Comparison of ENCODE assay signal across 11 mouse cellular contexts in genomic region chr7:74353707-74354468, GRCm38 (mm10).
DNase-seq lines count a peak whose midpoint lies in the region; ATAC-seq lines count a peak whose summit lies in the region.
"Had no signal": no experiment of that assay in that cellular context is flagged by ENCODE, and none has a peak within 500 bp of the region (broad histone marks: within the 10 kb centered on the region; RNA-seq: fewer than 3 reads in every experiment).

No protein-coding gene starts in this region.

- no peak overlapping the region for H3K4me3 ChIP-seq in heart, embryonic 12.5 days
- H3K4me3 ChIP-seq in forebrain, embryonic 11.5 days (ENCODE audit: low read depth, low read length) = no peak overlapping the region
- no peak overlapping the region for H3K4me3 ChIP-seq in intestine, embryonic 15.5 days (replicated peaks)
- H3K4me3 ChIP-seq in neural tube, embryonic 12.5 days = no peak overlapping the region
- H3K4me3 ChIP-seq: kidney, embryonic 15.5 days had no signal

- no peak for DNase-seq in heart, adult 18-20 months
- no peak for DNase-seq in forebrain, embryonic 11.5 days (ENCODE audit: low spot score)
- DNase-seq in left cerebral cortex, adult 18-20 months (ENCODE audit: low spot score in 2 of 2) = no peak
- DNase-seq in layer of hippocampus, postnatal 36 days = no peak
- DNase-seq: liver had no signal

- no peak overlapping the region for H3K4me2 ChIP-seq in heart, embryonic 12.5 days
- H3K4me2 ChIP-seq in forebrain, embryonic 11.5 days (ENCODE audit: low read depth, low read length, severe bottlenecking) = no peak overlapping the region
- no peak overlapping the region for H3K4me2 ChIP-seq in intestine, embryonic 15.5 days (replicated peaks)
- no peak overlapping the region for H3K4me2 ChIP-seq in neural tube, embryonic 12.5 days (replicated peaks)
- H3K4me2 ChIP-seq: kidney, embryonic 15.5 days had no signal

- peaks cover 17% of the 10 kb centered on the region for H3K4me1 ChIP-seq in heart, embryonic 12.5 days (replicated peaks)
- peaks cover 5% of the 10 kb centered on the region; the same call in 1 of the 2 replicates for H3K4me1 ChIP-seq in forebrain, embryonic 11.5 days (replicated peaks; ENCODE audit: control insufficient read depth, insufficient read depth, low read length)
- peaks cover 10% of the 10 kb centered on the region; the same call in 1 of the 2 replicates for H3K4me1 ChIP-seq in intestine, embryonic 15.5 days (replicated peaks)
- H3K4me1 ChIP-seq in neural tube, embryonic 12.5 days = peaks cover 10% of the 10 kb centered on the region

- ATAC-seq in heart, embryonic 12.5 days (ENCODE audit: insufficient number of reproducible peaks, low FRiP score) = no peak
- no peak for ATAC-seq in forebrain, embryonic 11.5 days (replicated peaks; ENCODE audit: low FRiP score)
- ATAC-seq in intestine, embryonic 15.5 days = peak; percentile 67
- ATAC-seq in neural tube, embryonic 12.5 days (ENCODE audit: low FRiP score, low read depth) = no peak
- no peak for ATAC-seq in megakaryocyte, adult 5-6 weeks (ENCODE audit: poor library complexity, severe bottlenecking)
- ATAC-seq: Patski had no signal

- no peaks in the 10 kb centered on the region for H3K9me3 ChIP-seq in heart, embryonic 12.5 days (replicated peaks)
- H3K9me3 ChIP-seq in forebrain, embryonic 11.5 days (ENCODE audit: control insufficient read depth, low read length) = no peaks in the 10 kb centered on the region
- no peaks in the 10 kb centered on the region for H3K9me3 ChIP-seq in intestine, embryonic 15.5 days
- H3K9me3 ChIP-seq in neural tube, embryonic 12.5 days = no peaks in the 10 kb centered on the region
- H3K9me3 ChIP-seq: kidney, embryonic 15.5 days had no signal

- H3K9ac ChIP-seq in heart, embryonic 12.5 days = peak overlapping the region; percentile 33; the same call in 1 of the 2 replicates
- peak overlapping the region; percentile 27 for H3K9ac ChIP-seq in forebrain, embryonic 11.5 days (ENCODE audit: low read length)
- 0 out of 2 replicates have a peak overlapping the region, but pooled peaks have one; percentile 20 for H3K9ac ChIP-seq in intestine, embryonic 15.5 days
- peak overlapping the region; percentile 33; the same call in 1 of the 2 replicates for H3K9ac ChIP-seq in neural tube, embryonic 12.5 days
- H3K9ac ChIP-seq: kidney, embryonic 15.5 days had no signal

- H3K27ac ChIP-seq in heart, embryonic 12.5 days (ENCODE audit: poor library complexity, severe bottlenecking) = no peak overlapping the region
- no peak overlapping the region for H3K27ac ChIP-seq in forebrain, embryonic 11.5 days (ENCODE audit: low read depth, low read length)
- H3K27ac ChIP-seq in intestine, embryonic 15.5 days = no peak overlapping the region
- H3K27ac ChIP-seq in neural tube, embryonic 12.5 days = no peak overlapping the region
- H3K27ac ChIP-seq: kidney, embryonic 15.5 days had no signal

- H3K36me3 ChIP-seq in heart, embryonic 12.5 days = no peaks in the 10 kb centered on the region
- H3K36me3 ChIP-seq in forebrain, embryonic 11.5 days (ENCODE audit: control insufficient read depth, insufficient read depth, low read length) = no peaks in the 10 kb centered on the region
- H3K36me3 ChIP-seq in intestine, embryonic 15.5 days = no peaks in the 10 kb centered on the region
- H3K36me3 ChIP-seq in neural tube, embryonic 12.5 days = no peaks in the 10 kb centered on the region
- H3K36me3 ChIP-seq: kidney, embryonic 15.5 days had no signal

- H3K27me3 ChIP-seq in heart, embryonic 12.5 days (replicated peaks) = peaks cover 3% of the 10 kb centered on the region; the same call in 1 of the 2 replicates
- H3K27me3 ChIP-seq in forebrain, embryonic 11.5 days (ENCODE audit: control insufficient read depth, insufficient read depth, low read length) = no peaks in the 10 kb centered on the region
- no peaks in the 10 kb centered on the region for H3K27me3 ChIP-seq in intestine, embryonic 15.5 days (replicated peaks)
- no peaks in the 10 kb centered on the region for H3K27me3 ChIP-seq in neural tube, embryonic 12.5 days (replicated peaks)
- H3K27me3 ChIP-seq: Patski had no signal

- WGBS in heart, embryonic 12.5 days = 84% methylated on average over 13 of the region's 13 CpGs
- 79% methylated on average over 13 of the region's 13 CpGs for WGBS in forebrain, embryonic 11.5 days
- 56% methylated on average over 13 of the region's 13 CpGs for WGBS in intestine, embryonic 15.5 days
- WGBS in neural tube, embryonic 12.5 days = 67% methylated on average over 13 of the region's 13 CpGs
